Mouse (Mus musculus) C2C12 (cell line): ENCODE data around the gene Atxn1. TPM values are rescaled to one million over a fixed set of nuclear protein-coding genes. Genes with fewer than 3 reads are reported as not detected.

Experiments used
- H3K27me3 ChIP-seq: one replicate; pipeline ENCODE4 v1.6.1; 2011; ENCODE audit not compliant: control insufficient read depth, insufficient read depth, insufficient read length
- H3K36me3 ChIP-seq: one replicate; pipeline ENCODE4 v1.6.1; 2011; ENCODE audit not compliant: control insufficient read depth, insufficient read depth
- H3K4me3 ChIP-seq: one replicate; pipeline ENCODE4 v1.5.1; 2011; ENCODE audit warnings: mild to moderate bottlenecking, control low read depth; ENCODE audit not compliant: poor library complexity, insufficient read depth, severe bottlenecking
- H3K79me2 ChIP-seq: one replicate; pipeline ENCODE4 v1.6.1; 2011; ENCODE audit not compliant: control insufficient read depth, insufficient read depth
- H3K79me3 ChIP-seq: one replicate; pipeline ENCODE4 v1.6.1; 2011; ENCODE audit warnings: low read depth, control low read depth
- H3ac ChIP-seq: one replicate; pipeline ENCODE3; 2011; ENCODE audit warnings: low read depth; ENCODE audit not compliant: control insufficient read depth, insufficient read length
- CEBPB ChIP-seq: IDR thresholded peaks from one replicate; pipeline ENCODE4 v1.6.1; 2011; ENCODE audit warnings: low read depth, mild to moderate bottlenecking, control low read depth, moderate library complexity
- CTCF ChIP-seq: IDR thresholded peaks from one replicate; pipeline ENCODE4 v1.5.1; 2011; ENCODE audit not compliant: control insufficient read depth, insufficient read depth, insufficient read length
- FOSL1 ChIP-seq: IDR thresholded peaks from one replicate; pipeline ENCODE4 v1.8.0; 2011; ENCODE audit warnings: mild to moderate bottlenecking, low read length; ENCODE audit not compliant: poor library complexity, insufficient read depth, severe bottlenecking
- MAX ChIP-seq: IDR thresholded peaks from one replicate; pipeline ENCODE4 v1.6.1; 2011; ENCODE audit warnings: mild to moderate bottlenecking, control low read depth
- MYOD1 ChIP-seq: IDR thresholded peaks from one replicate; pipeline ENCODE4 v1.6.1; 2011; ENCODE audit warnings: low read depth; ENCODE audit not compliant: control insufficient read depth, insufficient read length
- MYOG ChIP-seq: IDR thresholded peaks from one replicate; pipeline ENCODE4 v1.6.1; 2011; ENCODE audit not compliant: control insufficient read depth, insufficient read length; ENCODE audit errors: extremely low read depth
- USF1 ChIP-seq: IDR thresholded peaks from one replicate; pipeline ENCODE4 v1.6.1; 2011; ENCODE audit warnings: low read depth, mild to moderate bottlenecking, control low read depth, moderate library complexity
- polyA plus RNA-seq: library from polyadenylated mRNA; unstranded; fragments of >200 nt; fragmentation: generic; extraction: Trizol; gene quantifications from one replicate; pipeline ENCODE4 v1.2.1, GENCODE M21; 2012; ENCODE audit warnings: missing spikeins

Atxn1 gene
- polyA plus RNA-seq, 1 experiment = 3.0 TPM

GRCm38 (mm10) chr13:45715583-45716180, 249.1 kb downstream of the Atxn1 start:
- Histone ChIP-seq H3K79me3 (no peaks in the 10 kb centered on the region), H3K4me3 (no peak overlapping the region), H3K27me3 (no peaks in the 10 kb centered on the region), H3ac (no peak overlapping the region), H3K36me3 (no peaks in the 10 kb centered on the region), H3K79me2 (no peaks in the 10 kb centered on the region)
- TF ChIP-seq MYOG = no peak
- TF ChIP-seq FOSL1 = no peak
- TF ChIP-seq MAX = no peak
- no peak for TF ChIP-seq MYOD1
- no peak for TF ChIP-seq CEBPB
- no peak for TF ChIP-seq USF1
- TF ChIP-seq CTCF = no peak

GRCm38 (mm10) chr13:45710041-45710440, 254.8 kb downstream of the Atxn1 start:
- TF ChIP-seq CTCF (no peak), USF1 (no peak), MAX (no peak), MYOG (no peak)
- Histone ChIP-seq H3K79me2 (no peaks in the 10 kb centered on the region), H3K4me3 (no peak overlapping the region), H3K27me3 (no peaks in the 10 kb centered on the region), H3ac (no peak overlapping the region), H3K36me3 (no peaks in the 10 kb centered on the region), H3K79me3 (no peaks in the 10 kb centered on the region)

GRCm38 (mm10) chr13:45709402-45709801, 255.4 kb downstream of the Atxn1 start:
- Histone ChIP-seq H3K4me3 (no peak overlapping the region), H3K79me2 (no peaks in the 10 kb centered on the region), H3K36me3 (no peaks in the 10 kb centered on the region), H3K27me3 (no peaks in the 10 kb centered on the region), H3K79me3 (no peaks in the 10 kb centered on the region), H3ac (no peak overlapping the region)
- TF ChIP-seq MYOG = no peak
- TF ChIP-seq CTCF = no peak
- no peak for TF ChIP-seq MYOD1
- TF ChIP-seq USF1 = no peak
- no peak for TF ChIP-seq MAX
- no peak for TF ChIP-seq CEBPB
- no peak for TF ChIP-seq FOSL1

GRCm38 (mm10) chr13:45701296-45701790, 263.5 kb downstream of the Atxn1 start:
- Histone ChIP-seq H3K4me3 (no peak overlapping the region), H3ac (no peak overlapping the region), H3K79me3 (no peaks in the 10 kb centered on the region), H3K27me3 (no peaks in the 10 kb centered on the region), H3K36me3 (peaks cover 2% of the 10 kb centered on the region), H3K79me2 (no peaks in the 10 kb centered on the region)
- TF ChIP-seq USF1 (no peak), CTCF (no peak), FOSL1 (no peak), MYOG (no peak), MYOD1 (no peak), CEBPB (no peak), MAX (no peak)

GRCm38 (mm10) chr13:45698982-45699381, 265.8 kb downstream of the Atxn1 start:
- TF ChIP-seq CEBPB (no peak), FOSL1 (no peak), MAX (no peak), USF1 (no peak), MYOG (no peak), CTCF (no peak), MYOD1 (no peak)
- Histone ChIP-seq H3ac (no peak overlapping the region), H3K79me3 (no peaks in the 10 kb centered on the region), H3K27me3 (no peaks in the 10 kb centered on the region), H3K4me3 (no peak overlapping the region), H3K36me3 (peaks cover 10% of the 10 kb centered on the region), H3K79me2 (no peaks in the 10 kb centered on the region)

GRCm38 (mm10) chr13:45696009-45696408, 268.8 kb downstream of the Atxn1 start:
- no peak for TF ChIP-seq USF1
- TF ChIP-seq FOSL1 = no peak
- TF ChIP-seq CEBPB = no peak
- TF ChIP-seq MAX = no peak
- no peak for TF ChIP-seq CTCF
- no peak for TF ChIP-seq MYOD1
- TF ChIP-seq MYOG = no peak
- Histone ChIP-seq H3K79me2 (no peaks in the 10 kb centered on the region), H3K27me3 (no peaks in the 10 kb centered on the region), H3K79me3 (no peaks in the 10 kb centered on the region), H3K36me3 (peaks cover 10% of the 10 kb centered on the region), H3K4me3 (no peak overlapping the region), H3ac (no peak overlapping the region)
